Mouse (Mus musculus): Measurements from ENCODE around the gene Areg.

- TF ChIP-seq CTCF (IDR thresholded peaks at IDR 0.05; ENCODE audit: low read depth, low read length) (no peak), POLR2A (IDR thresholded peaks at IDR 0.05; ENCODE audit: extremely low read depth, insufficient read depth, low read length) (no peak)
Measured at GRCm38 (mm10) chr5:91118618-91119017, 20.8 kb upstream of the Areg start.
